Comparison of ENCODE assay signal across 8 mouse cellular contexts in genomic region chr2:137116025-137116674, GRCm38 (mm10). TPM values are rescaled to one million over a fixed set of nuclear protein-coding genes. Genes with fewer than 3 reads are reported as not detected.
A peak's percentile ranks its signal among the peaks of the same experiment; 100 is the strongest.
DNase-seq lines count a peak whose midpoint lies in the region; ATAC-seq and TF ChIP-seq lines count a peak whose summit lies in the region.

Gene Jag1, minus strand, starts transcription at chr2:137116644.

- no peak for ATAC-seq in erythroblast, adult 5-6 weeks (replicated peaks; ENCODE audit: low FRiP score, poor library complexity, severe bottlenecking)
- ATAC-seq in forebrain, embryonic 16.5 days, result peak; percentile 26
- peak; percentile 10 for ATAC-seq in hindbrain, embryonic 13.5 days (ENCODE audit: low FRiP score)
- ATAC-seq in midbrain, embryonic 15.5 days (replicated peaks), result peak; percentile 18

- TF ChIP-seq POLR2A in testis, adult 2 months (IDR thresholded peaks at IDR 0.05; ENCODE audit: control insufficient read depth, low read depth, low read length), result no peak

- H3K9me3 ChIP-seq in erythroblast, embryonic 14.5 days (ENCODE audit: control insufficient read depth, low read length), result peaks cover 2% of the 10 kb centered on the region; the same call in 1 of the 2 replicates
- no peaks in the 10 kb centered on the region for H3K9me3 ChIP-seq in forebrain, embryonic 16.5 days (ENCODE audit: control insufficient read depth, low read length)
- no peaks in the 10 kb centered on the region for H3K9me3 ChIP-seq in hindbrain, embryonic 13.5 days
- H3K9me3 ChIP-seq in midbrain, embryonic 15.5 days, result no peaks in the 10 kb centered on the region

- intact Hi-C loops in left cerebral cortex, postnatal 4 days (cut with DNase I), result loop anchor here (5.0 kb wide), 1 partner anchor 616 kb away; no protein-coding TSS in a partner anchor

- peaks cover 55% of the 10 kb centered on the region for H3K27me3 ChIP-seq in erythroblast, embryonic 14.5 days (ENCODE audit: control insufficient read depth)
- peaks cover 10% of the 10 kb centered on the region for H3K27me3 ChIP-seq in forebrain, embryonic 16.5 days (replicated peaks; ENCODE audit: control insufficient read depth, insufficient read depth, low read length)
- peaks cover 23% of the 10 kb centered on the region for H3K27me3 ChIP-seq in hindbrain, embryonic 13.5 days
- H3K27me3 ChIP-seq in midbrain, embryonic 15.5 days (replicated peaks), result peaks cover 5% of the 10 kb centered on the region
- H3K27me3 ChIP-seq in testis, adult 2 months (ENCODE audit: control insufficient read depth, insufficient read depth, low read length), result no peaks in the 10 kb centered on the region

- peak within 1 kb of the TSS; percentile 56 for H3K4me3 ChIP-seq in erythroblast, embryonic 14.5 days (replicated peaks)
- H3K4me3 ChIP-seq in forebrain, embryonic 16.5 days (replicated peaks; ENCODE audit: low read length), result peak within 1 kb of the TSS; percentile 68
- peak within 1 kb of the TSS; percentile 69 for H3K4me3 ChIP-seq in hindbrain, embryonic 13.5 days
- peak within 1 kb of the TSS; percentile 66 for H3K4me3 ChIP-seq in midbrain, embryonic 15.5 days
- H3K4me3 ChIP-seq in testis, adult 2 months (ENCODE audit: control insufficient read depth, low read depth, low read length), result peak within 1 kb of the TSS; percentile 86

- peak within 1 kb of the TSS; percentile 79 for H3K27ac ChIP-seq in forebrain, embryonic 16.5 days (ENCODE audit: low read length)
- peak within 1 kb of the TSS; percentile 88 for H3K27ac ChIP-seq in hindbrain, embryonic 13.5 days
- H3K27ac ChIP-seq in midbrain, embryonic 15.5 days, result peak within 1 kb of the TSS; percentile 76
- H3K27ac ChIP-seq in testis, adult 2 months (ENCODE audit: control insufficient read depth, insufficient read depth, low read depth, low read length), result peak within 1 kb of the TSS; percentile 72

- WGBS in forebrain, embryonic 16.5 days, result under 1% methylated on average over 56 of the region's 59 CpGs
- under 1% methylated on average over 55 of the region's 59 CpGs for WGBS in hindbrain, embryonic 13.5 days
- under 1% methylated on average over 59 of the region's 59 CpGs for WGBS in midbrain, embryonic 15.5 days

- H3K4me1 ChIP-seq in erythroblast, embryonic 14.5 days (ENCODE audit: control insufficient read depth), result peaks cover 17% of the 10 kb centered on the region
- H3K4me1 ChIP-seq in forebrain, embryonic 16.5 days (replicated peaks; ENCODE audit: control insufficient read depth, insufficient read depth, low read length), result peaks cover 29% of the 10 kb centered on the region
- peaks cover 57% of the 10 kb centered on the region for H3K4me1 ChIP-seq in hindbrain, embryonic 13.5 days (replicated peaks)
- H3K4me1 ChIP-seq in midbrain, embryonic 15.5 days, result peaks cover 47% of the 10 kb centered on the region
- peaks cover 18% of the 10 kb centered on the region for H3K4me1 ChIP-seq in testis, adult 2 months (ENCODE audit: control insufficient read depth, insufficient read depth, low read length)

- H3K9ac ChIP-seq in forebrain, embryonic 16.5 days (replicated peaks; ENCODE audit: low read depth, low read length), result peak within 1 kb of the TSS; percentile 59
- H3K9ac ChIP-seq in hindbrain, embryonic 13.5 days, result peak within 1 kb of the TSS; percentile 86
- peak within 1 kb of the TSS; percentile 54 for H3K9ac ChIP-seq in midbrain, embryonic 15.5 days

- H3K4me2 ChIP-seq in forebrain, embryonic 16.5 days (ENCODE audit: low read length), result peak within 1 kb of the TSS; percentile 89
- peak within 1 kb of the TSS; percentile 95 for H3K4me2 ChIP-seq in hindbrain, embryonic 13.5 days
- H3K4me2 ChIP-seq in midbrain, embryonic 15.5 days, result peak within 1 kb of the TSS; percentile 91

- H3K36me3 ChIP-seq in erythroblast, embryonic 14.5 days (ENCODE audit: control insufficient read depth), result no peaks in the 10 kb centered on the region
- no peaks in the 10 kb centered on the region for H3K36me3 ChIP-seq in forebrain, embryonic 16.5 days (ENCODE audit: control insufficient read depth, insufficient read depth)
- H3K36me3 ChIP-seq in hindbrain, embryonic 13.5 days, result no peaks in the 10 kb centered on the region
- no peaks in the 10 kb centered on the region for H3K36me3 ChIP-seq in midbrain, embryonic 15.5 days (replicated peaks)
- H3K36me3 ChIP-seq in testis, adult 2 months (ENCODE audit: control insufficient read depth, insufficient read depth, low read length), result no peaks in the 10 kb centered on the region

- TF ChIP-seq CTCF in testis, adult 2 months (IDR thresholded peaks at IDR 0.05; ENCODE audit: control insufficient read depth, insufficient read depth, insufficient replicate concordance, low read depth, low read length), result no peak

- DNase-seq in adrenal gland, adult 8-10 months, result peak; percentile 23
- DNase-seq in left cerebral cortex, postnatal 4 days, result peak; percentile 25

RNA-seq across cellular contexts. Expression of gene Jag1, which starts in this region (rescaled TPM):
- polyA plus RNA-seq in erythroblast, embryonic 14.5 days (2012), result not detected in 2 replicates
- 0.63 and 0.77 TPM in 2 replicates for total RNA-seq in erythroblast, adult 5-6 weeks (2015; ENCODE audit: low replicate concordance)
- total RNA-seq in erythroblast, adult 5-6 weeks (2017; ENCODE audit: low replicate concordance), result 0.14 and 0.34 TPM in 2 replicates
- 10 to 100 TPM in 3 of 4 experiments, 1 to 10 TPM in 1; 10.0 to 13.4 (median 12.6) TPM for total RNA-seq in adrenal gland, adult 8-10 months (2022)
- polyA plus RNA-seq in forebrain, embryonic 16.5 days (2015; fragmentation: Nextera tagmentation; extraction: Ambion mirVana), result 8.9 and 12.4 TPM in 2 replicates
- polyA plus RNA-seq in hindbrain, embryonic 13.5 days (2015; fragmentation: Nextera tagmentation; extraction: Ambion mirVana), result 16.3 and 17.7 TPM in 2 replicates
- 1 to 10 TPM; 9.5 to 9.6 TPM for total RNA-seq in left cerebral cortex, postnatal 4 days (2021)
- polyA plus RNA-seq in midbrain, embryonic 15.5 days (2015; fragmentation: Nextera tagmentation; extraction: Ambion mirVana), result 11.7 and 12.6 TPM in 2 replicates
- 7.0 and 7.1 TPM in 2 replicates for polyA plus RNA-seq in testis, adult 2 months (2012; rRNA removed)

Comparison
In these comparisons a context has a peak if more than half of its experiments do, and no peak if none do; other contexts are left out.
1. RNA of gene Jag1 (total RNA-seq): 10.0 to 13.4 TPM in adrenal gland, adult 8-10 months and 9.5 to 9.6 TPM in left cerebral cortex, postnatal 4 days; 0.14 to 0.77 TPM in erythroblast, adult 5-6 weeks; every median in the first group is over 4 times any median in the second.
2. Peak in every context shown above with its lines, with median percentiles within 50 percentile points of each other: H3K4me3 ChIP-seq, H3K27ac ChIP-seq, H3K4me2 ChIP-seq and H3K9ac ChIP-seq.